Mouse (Mus musculus) stomach, postnatal 0 days (tissue): Measurements from ENCODE around the gene Trrap.

Experiments used
- CTCF ChIP-seq: IDR thresholded peaks from 2 replicates; pipeline ENCODE4 v1.5.1; 2016; ENCODE audit warnings: antibody characterized with exemption, low read depth, mild to moderate bottlenecking, moderate library complexity
- EP300 ChIP-seq: optimal IDR thresholded peaks from 2 replicates; pipeline ENCODE3; 2016; ENCODE audit warnings: antibody characterized with exemption

- TF ChIP-seq CTCF (peak; percentile 36), EP300 (no peak)
Measured at GRCm38 (mm10) chr5:144853931-144854330, 86.4 kb downstream of the Trrap start.
